Mouse (Mus musculus) MEL (cell line): ENCODE data around the gene 9430015G10Rik. TPM values are rescaled to one million over a fixed set of nuclear protein-coding genes. Genes with fewer than 3 reads are reported as not detected.

Experiments used
- DNase-seq: peaks from one replicate; pipeline ENCODE4 v3.0.0; 2011; ENCODE audit warnings: low read depth, low spot score
- H3K27ac ChIP-seq: 2 replicates; pipeline ENCODE4 v1.5.1; 2012; ENCODE audit warnings: low read depth, mild to moderate bottlenecking, control low read depth, low read length, moderate library complexity; ENCODE audit not compliant: control insufficient read depth
- H3K27me3 ChIP-seq, 2 experiments: fragments of 150-350 bp in 1 of 2; sonication (generic) in 1 of 2; 2 replicates each; pipeline ENCODE4 v1.6.1; 2012; ENCODE audit warnings: low read length in 2 of 2, mild to moderate bottlenecking in 2 of 2, improper control_type of control experiment in 1 of 2, moderate library complexity in 1 of 2; ENCODE audit not compliant: insufficient read depth in 2 of 2, control insufficient read depth in 1 of 2
- H3K36me3 ChIP-seq, 2 experiments: 2 replicates each; pipeline ENCODE4 v1.6.1; 2012 to 2014; ENCODE audit warnings: low read length in 2 of 2, improper control_type of control experiment in 1 of 2, inconsistent platforms in 1 of 2, mild to moderate bottlenecking in 1 of 2; ENCODE audit not compliant: insufficient read depth in 2 of 2, control insufficient read depth in 1 of 2
- H3K4me1 ChIP-seq, 2 experiments: fragments of 150-350 bp in 1 of 2; sonication (generic) in 1 of 2; 2 replicates each; pipeline ENCODE4 v1.6.1; 2012; ENCODE audit warnings: low read length in 2 of 2, improper control_type of control experiment in 1 of 2, mild to moderate bottlenecking in 1 of 2; ENCODE audit not compliant: insufficient read depth in 2 of 2, control insufficient read depth in 1 of 2
- H3K4me3 ChIP-seq, 2 experiments: fragments of 150-350 bp in 1 of 2; sonication (generic) in 1 of 2; 2 replicates each; pipeline ENCODE4 v1.5.1; 2012; ENCODE audit warnings: low read depth in 2 of 2, low read length in 2 of 2, mild to moderate bottlenecking in 2 of 2, moderate library complexity in 2 of 2, control low read depth in 1 of 2, improper control_type of control experiment in 1 of 2; ENCODE audit not compliant: control insufficient read depth in 1 of 2, insufficient read depth in 1 of 2
- H3K79me2 ChIP-seq: 2 replicates; pipeline ENCODE4 v1.6.1; 2012; ENCODE audit warnings: mild to moderate bottlenecking, low read length, moderate library complexity; ENCODE audit not compliant: control insufficient read depth, poor library complexity, insufficient read depth
- H3K9ac ChIP-seq: 2 replicates; pipeline ENCODE4 v1.6.1; 2012; ENCODE audit warnings: low read depth, mild to moderate bottlenecking, control low read depth, low read length, moderate library complexity; ENCODE audit not compliant: control insufficient read depth, poor library complexity, severe bottlenecking
- H3K9me3 ChIP-seq: fragments of 150-350 bp; sonication (generic); replicated peaks from 2 replicates; pipeline ENCODE4 v1.6.1; 2012; ENCODE audit warnings: mild to moderate bottlenecking, low read length, improper control_type of control experiment, moderate library complexity; ENCODE audit not compliant: insufficient read depth
- BHLHE40 ChIP-seq: IDR thresholded peaks from 2 replicates; pipeline ENCODE4 v1.6.1; 2012; ENCODE audit warnings: low read depth, mild to moderate bottlenecking, inconsistent platforms, low read length, improper control_type of control experiment, borderline replicate concordance
- CHD1 ChIP-seq: IDR thresholded peaks from 2 replicates; pipeline ENCODE4 v1.6.1; 2012; ENCODE audit warnings: low read depth, mild to moderate bottlenecking, inconsistent platforms, low read length, improper control_type of control experiment
- CHD2 ChIP-seq: IDR thresholded peaks from 2 replicates; pipeline ENCODE4 v1.6.1; 2011; ENCODE audit warnings: low read length, improper control_type of control experiment
- CTCF ChIP-seq, 3 experiments: IDR thresholded peaks in 2 of 3; conservative IDR thresholded peaks in 1 of 3; 2 replicates each; pipeline ENCODE4 v1.5.1; 2011 to 2012; ENCODE audit warnings: low read length in 3 of 3, low read depth in 2 of 3, mild to moderate bottlenecking in 2 of 3, improper control_type of control experiment in 1 of 3, inconsistent platforms in 1 of 3, mixed read lengths in 1 of 3, moderate library complexity in 1 of 3; ENCODE audit not compliant: control insufficient read depth in 1 of 3, insufficient read depth in 1 of 3, poor library complexity in 1 of 3, severe bottlenecking in 1 of 3
- E2F4 ChIP-seq: IDR thresholded peaks from 2 replicates; pipeline ENCODE4 v1.6.1; 2011; ENCODE audit warnings: low read depth, low read length, improper control_type of control experiment, borderline replicate concordance
- EP300 ChIP-seq, 2 experiments: IDR thresholded peaks; 2 replicates each; pipeline ENCODE4 v1.6.1; 2011; ENCODE audit warnings: improper control_type of control experiment in 2 of 2, low read length in 2 of 2, low read depth in 1 of 2, mild to moderate bottlenecking in 1 of 2
- HCFC1 ChIP-seq: IDR thresholded peaks from 2 replicates; pipeline ENCODE4 v1.6.1; 2012; ENCODE audit warnings: low read depth, mild to moderate bottlenecking, inconsistent platforms, low read length, improper control_type of control experiment, moderate library complexity
- KAT2A ChIP-seq: conservative IDR thresholded peaks from 2 replicates; pipeline ENCODE4 v1.6.1; 2012; ENCODE audit warnings: low read depth, low read length, improper control_type of control experiment, inconsistent platforms
- MAX ChIP-seq: IDR thresholded peaks from 2 replicates; pipeline ENCODE4 v1.6.1; 2011; ENCODE audit warnings: low read length, improper control_type of control experiment
- MAZ ChIP-seq: IDR thresholded peaks from 2 replicates; pipeline ENCODE4 v1.6.1; 2012; ENCODE audit warnings: low read depth, mild to moderate bottlenecking, inconsistent platforms, low read length, improper control_type of control experiment
- MEF2A ChIP-seq: IDR thresholded peaks from 2 replicates; pipeline ENCODE4 v1.6.1; 2014; ENCODE audit warnings: low read depth, mild to moderate bottlenecking, inconsistent platforms, low read length, improper control_type of control experiment; ENCODE audit not compliant: poor library complexity, insufficient replicate concordance, severe bottlenecking; ENCODE audit errors: extremely low read depth
- MXI1 ChIP-seq: IDR thresholded peaks from 2 replicates; pipeline ENCODE4 v1.6.1; 2011; ENCODE audit warnings: mild to moderate bottlenecking, low read depth, low read length, improper control_type of control experiment
- MYC ChIP-seq: IDR thresholded peaks from 2 replicates; pipeline ENCODE4 v1.6.1; 2011; ENCODE audit warnings: low read depth, mild to moderate bottlenecking, low read length, improper control_type of control experiment, moderate library complexity
- POLR2AphosphoS2 ChIP-seq: IDR thresholded peaks from 2 replicates; pipeline ENCODE4 v1.6.1; 2011; ENCODE audit warnings: low read length, improper control_type of control experiment
- RAD21 ChIP-seq: IDR thresholded peaks from 2 replicates; pipeline ENCODE4 v1.6.1; 2011; ENCODE audit warnings: mild to moderate bottlenecking, low read depth, low read length, improper control_type of control experiment
- RCOR1 ChIP-seq: IDR thresholded peaks from 2 replicates; pipeline ENCODE4 v1.6.1; 2012; ENCODE audit warnings: low read depth, mild to moderate bottlenecking, inconsistent platforms, low read length, improper control_type of control experiment
- SMC3 ChIP-seq: IDR thresholded peaks from 2 replicates; pipeline ENCODE4 v1.6.1; 2011; ENCODE audit warnings: low read depth, low read length, improper control_type of control experiment
- TAL1 ChIP-seq: IDR thresholded peaks from 2 replicates; pipeline ENCODE4 v1.6.1; 2012; ENCODE audit warnings: mild to moderate bottlenecking, inconsistent platforms, low read length, moderate library complexity, mixed read lengths
- USF1 ChIP-seq: IDR thresholded peaks from 2 replicates; pipeline ENCODE4 v1.6.1; 2014; ENCODE audit warnings: low read depth, mild to moderate bottlenecking, inconsistent platforms, low read length, improper control_type of control experiment, moderate library complexity
- USF2 ChIP-seq, 2 experiments: IDR thresholded peaks; 2 replicates each; pipeline ENCODE4 v1.6.1; 2011 to 2012; ENCODE audit warnings: improper control_type of control experiment in 2 of 2, low read length in 2 of 2, borderline replicate concordance in 1 of 2, inconsistent platforms in 1 of 2, low read depth in 1 of 2, mild to moderate bottlenecking in 1 of 2; ENCODE audit not compliant: insufficient read depth in 1 of 2
- ZC3H11A ChIP-seq: IDR thresholded peaks from 2 replicates; pipeline ENCODE4 v1.6.1; 2012; ENCODE audit warnings: low read depth, mild to moderate bottlenecking, inconsistent platforms, low read length, improper control_type of control experiment
- ZMIZ1 ChIP-seq: IDR thresholded peaks from 2 replicates; pipeline ENCODE4 v1.6.1; 2012; ENCODE audit warnings: low read depth, mild to moderate bottlenecking, inconsistent platforms, low read length, improper control_type of control experiment, moderate library complexity
- polyA plus RNA-seq, 2 experiments: library from polyadenylated mRNA; stranded (reverse) in 1 of 2; unstranded in 1 of 2; fragments of >175 nt in 1 of 2; fragments of >200 nt in 1 of 2; gene quantifications; 2 replicates each; pipeline versions ENCODE4 v1.2.1 to v1.2.4; 2012; ENCODE audit warnings: low replicate concordance in 2 of 2, low read depth in 1 of 2; ENCODE audit not compliant: insufficient read length in 2 of 2, insufficient read depth in 1 of 2, missing spikeins in 1 of 2
- total RNA-seq: library from RNA; depleted of rRNA; stranded (reverse); fragments of 300-350 nt; gene quantifications from 2 replicates; pipeline ENCODE4 v1.2.3, GENCODE M21; 2012

The 9430015G10Rik gene
- total and polyA plus RNA-seq, 3 experiments: 28.7 to 52.9 TPM; not detected in 1

DNA sequence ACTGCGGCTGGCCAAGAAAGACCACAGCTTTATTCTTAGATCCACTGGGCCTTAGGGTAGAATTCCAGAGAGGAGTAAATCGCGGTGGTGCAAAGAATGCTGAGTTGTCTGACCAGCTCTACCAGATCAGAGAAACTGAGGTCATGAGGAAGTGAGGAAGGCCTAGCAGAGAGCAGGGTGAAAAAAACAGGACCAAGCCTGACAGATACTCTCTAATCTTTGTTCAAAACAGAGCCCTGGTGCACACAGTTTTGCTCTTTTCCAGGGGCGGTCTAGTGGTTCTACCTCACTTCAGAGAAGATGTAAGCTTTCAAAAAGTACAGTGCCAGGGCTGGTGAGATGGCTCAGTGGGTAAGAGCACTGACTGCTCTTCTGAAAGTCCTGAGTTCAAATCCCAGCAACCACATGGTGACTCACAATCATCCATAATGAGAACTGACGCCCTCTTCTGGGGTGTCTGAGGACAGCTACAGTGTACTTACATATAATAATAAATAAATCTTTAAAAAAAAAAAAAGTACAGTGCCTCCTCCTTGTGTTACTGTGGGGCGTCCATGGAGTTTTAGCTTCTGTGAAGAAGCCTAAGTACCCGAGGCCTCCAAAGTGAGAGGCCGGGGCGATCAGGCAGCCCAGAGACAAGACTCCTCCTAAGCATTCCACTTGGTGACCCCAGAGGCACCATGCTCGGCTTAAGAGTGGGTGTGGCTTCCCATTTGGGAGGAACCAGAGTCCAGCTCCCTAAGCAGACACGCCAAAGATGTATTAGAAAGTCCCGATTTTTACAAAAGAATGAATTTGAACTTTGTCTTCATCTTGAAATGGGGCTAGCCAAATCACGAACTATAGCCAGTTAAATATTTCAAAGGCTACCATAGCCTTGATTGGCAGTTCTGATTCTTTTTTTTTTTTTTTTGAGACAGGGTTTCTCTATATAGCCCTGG lies 906 bp upstream of the 9430015G10Rik start (continued):
- TF ChIP-seq HCFC1 (no peak), E2F4 (no peak), USF1 (no peak), MXI1 (peak; percentile 80)
- TF ChIP-seq, all 39 proteins: peak for 9

DNA sequence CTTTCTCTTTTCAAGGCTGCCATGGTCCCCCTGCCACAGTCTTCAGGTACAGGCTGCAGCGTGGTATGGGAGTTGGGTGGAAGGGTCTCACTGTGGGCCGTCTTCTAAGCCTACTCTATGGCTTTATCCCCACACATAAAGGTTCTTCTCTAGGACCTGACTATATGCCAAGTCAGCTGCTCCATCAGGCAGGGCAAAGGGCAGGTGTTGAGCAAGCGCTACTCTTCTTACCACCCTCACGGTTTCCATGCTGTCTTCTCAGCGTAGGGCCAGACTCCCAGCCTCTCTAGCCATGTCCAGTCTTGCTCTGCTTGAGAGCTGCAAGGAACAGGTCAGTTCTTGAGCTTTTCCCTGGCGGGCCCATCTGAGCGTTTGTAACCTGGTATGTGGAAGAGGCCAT lies 14.3 kb downstream of the 9430015G10Rik start:
- DNase-seq: no peak
- peaks cover 6 to 12% of the 10 kb centered on the region in 2 experiments for H3K36me3 ChIP-seq
- H3K4me3 ChIP-seq: no peak overlapping the region
- no peak overlapping the region for H3K9ac ChIP-seq
- TF ChIP-seq MEF2A (no peak), CHD2 (no peak), ZMIZ1 (no peak), BHLHE40 (no peak)
- H3K79me2 ChIP-seq: no peaks in the 10 kb centered on the region
- H3K9me3 ChIP-seq: no peaks in the 10 kb centered on the region
- H3K27ac ChIP-seq: no peak overlapping the region
- H3K4me1 ChIP-seq: peaks cover 0 to 17% of the 10 kb centered on the region in 2 experiments; a peak in 3 of 4 replicates
- no peaks in the 10 kb centered on the region for H3K27me3 ChIP-seq

DNA sequence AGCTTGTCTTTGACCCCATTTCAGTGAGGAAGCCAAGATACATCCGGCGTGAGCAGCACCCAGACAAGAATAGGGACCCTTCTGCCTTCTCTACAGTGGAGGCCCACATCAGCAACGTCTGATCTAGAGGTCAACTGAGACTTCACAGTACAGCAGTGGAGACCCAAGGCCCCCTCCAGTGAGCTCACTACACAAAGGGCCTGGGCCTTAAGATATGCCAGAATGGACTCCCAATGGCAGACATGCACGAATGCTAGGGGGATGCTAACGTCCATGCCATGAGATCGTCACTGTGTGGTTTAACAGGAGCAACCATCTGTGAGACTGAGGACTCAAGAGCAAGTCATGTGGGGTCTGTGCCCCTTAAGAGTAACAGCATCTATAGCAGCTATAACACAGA lies 15.6 kb downstream of the 9430015G10Rik start:
- DNase-seq: no peak
- H3K36me3 ChIP-seq: peaks cover 2 to 12% of the 10 kb centered on the region in 2 experiments; a peak in 3 of 4 replicates

More for the DNA sequence above, 15.6 kb downstream of the 9430015G10Rik start:
- Histone ChIP-seq H3K9ac (no peak overlapping the region), H3K4me3 (no peak overlapping the region), H3K27ac (no peak overlapping the region), H3K9me3 (no peaks in the 10 kb centered on the region), H3K4me1 (peaks cover 0 to 21% of the 10 kb centered on the region in 2 experiments; a peak in 3 of 4 replicates), H3K79me2 (no peaks in the 10 kb centered on the region), H3K27me3 (no peaks in the 10 kb centered on the region)
- TF ChIP-seq MAZ: no peak
- TF ChIP-seq POLR2AphosphoS2: no peak
- no peak for TF ChIP-seq RCOR1
- no peak for TF ChIP-seq MYC
- TF ChIP-seq MAX: no peak
- no peak for TF ChIP-seq MEF2A
- TF ChIP-seq CHD2: no peak
- no peak for TF ChIP-seq EP300 (IDR thresholded peaks at IDR 0.05; ENCODE audit: low read depth in 1 of 2, low read length in 2 of 2)
- no peak for TF ChIP-seq TAL1
- no peak for TF ChIP-seq ZMIZ1
- TF ChIP-seq SMC3: no peak
- no peak for TF ChIP-seq ZC3H11A
- TF ChIP-seq USF2 (IDR thresholded peaks at IDR 0.05; ENCODE audit: borderline replicate concordance in 1 of 2, insufficient read depth in 1 of 2, low read depth in 1 of 2, low read length in 2 of 2): no peak
- no peak for TF ChIP-seq RAD21
- no peak for TF ChIP-seq CTCF (IDR thresholded peaks at IDR 0.05 in 2 of 3, conservative IDR thresholded peaks at IDR 0.05 in 1 of 3; ENCODE audit: control insufficient read depth in 1 of 3, insufficient read depth in 1 of 3, low read depth in 2 of 3, low read length in 3 of 3, poor library complexity in 1 of 3, severe bottlenecking in 1 of 3)
- no peak for TF ChIP-seq KAT2A
- no peak for TF ChIP-seq CHD1
- no peak for TF ChIP-seq E2F4
